Mouse (Mus musculus): ENCODE data around the gene Susd2. TPM values are rescaled to one million over a fixed set of nuclear protein-coding genes. Genes with fewer than 3 reads are reported as not detected.
A peak's percentile ranks its signal among the peaks of the same experiment; 100 is the strongest.

Susd2 gene
- polyA plus RNA-seq, 1 experiment = 0.04 TPM

DNA sequence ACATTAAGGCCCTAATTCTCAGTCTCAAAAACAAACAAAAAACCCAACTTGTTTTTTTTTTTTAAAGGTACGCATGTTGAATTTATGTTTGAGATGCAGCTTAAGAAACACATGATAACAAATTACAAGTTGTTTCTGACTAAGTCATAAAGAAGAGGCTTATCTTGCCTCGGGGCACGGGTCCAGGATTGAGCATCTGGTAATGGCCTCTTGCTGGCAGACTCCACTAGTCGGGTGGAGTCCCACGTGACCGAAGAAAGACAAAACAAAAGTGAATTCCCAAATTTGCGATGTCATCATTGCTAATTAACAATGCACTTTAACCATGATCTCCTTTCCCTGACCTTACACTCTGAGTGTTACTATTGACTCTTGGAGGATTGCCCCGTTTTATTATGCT is 47.8 kb downstream of the Susd2 start:
- no peak overlapping the region for H3ac ChIP-seq (ENCODE audit: control insufficient read depth, insufficient read length, low read depth)
- H3K79me2 ChIP-seq (ENCODE audit: control insufficient read depth, insufficient read depth) = no peaks in the 10 kb centered on the region
- no peak overlapping the region for H3K4me3 ChIP-seq (ENCODE audit: insufficient read depth, poor library complexity, severe bottlenecking)
- no peak for TF ChIP-seq MAX (IDR thresholded peaks at IDR 0.05)
- no peak for TF ChIP-seq CTCF (IDR thresholded peaks at IDR 0.05; ENCODE audit: control insufficient read depth, insufficient read depth, insufficient read length)
- TF ChIP-seq USF1 (IDR thresholded peaks at IDR 0.05; ENCODE audit: low read depth) = peak; percentile 27
- no peak for TF ChIP-seq CEBPB (IDR thresholded peaks at IDR 0.05; ENCODE audit: low read depth)
- H3K27me3 ChIP-seq (ENCODE audit: control insufficient read depth, insufficient read depth, insufficient read length) = no peaks in the 10 kb centered on the region
- no peaks in the 10 kb centered on the region for H3K36me3 ChIP-seq (ENCODE audit: control insufficient read depth, insufficient read depth)
- H3K79me3 ChIP-seq (ENCODE audit: low read depth) = no peaks in the 10 kb centered on the region

GRCm38 (mm10) chr10:75592585-75592984 is 51.2 kb downstream of the Susd2 start:
- TF ChIP-seq MYOG (IDR thresholded peaks at IDR 0.05; ENCODE audit: control insufficient read depth, extremely low read depth, insufficient read length) = no peak
- TF ChIP-seq MAX (IDR thresholded peaks at IDR 0.05) = no peak
- TF ChIP-seq USF1 (IDR thresholded peaks at IDR 0.05; ENCODE audit: low read depth) = no peak
- H3K79me3 ChIP-seq (ENCODE audit: low read depth) = no peaks in the 10 kb centered on the region
- no peak overlapping the region for H3ac ChIP-seq (ENCODE audit: control insufficient read depth, insufficient read length, low read depth)
- no peaks in the 10 kb centered on the region for H3K79me2 ChIP-seq (ENCODE audit: control insufficient read depth, insufficient read depth)
- no peak overlapping the region for H3K4me3 ChIP-seq (ENCODE audit: insufficient read depth, poor library complexity, severe bottlenecking)
- H3K27me3 ChIP-seq (ENCODE audit: control insufficient read depth, insufficient read depth, insufficient read length) = no peaks in the 10 kb centered on the region
- no peaks in the 10 kb centered on the region for H3K36me3 ChIP-seq (ENCODE audit: control insufficient read depth, insufficient read depth)

DNA sequence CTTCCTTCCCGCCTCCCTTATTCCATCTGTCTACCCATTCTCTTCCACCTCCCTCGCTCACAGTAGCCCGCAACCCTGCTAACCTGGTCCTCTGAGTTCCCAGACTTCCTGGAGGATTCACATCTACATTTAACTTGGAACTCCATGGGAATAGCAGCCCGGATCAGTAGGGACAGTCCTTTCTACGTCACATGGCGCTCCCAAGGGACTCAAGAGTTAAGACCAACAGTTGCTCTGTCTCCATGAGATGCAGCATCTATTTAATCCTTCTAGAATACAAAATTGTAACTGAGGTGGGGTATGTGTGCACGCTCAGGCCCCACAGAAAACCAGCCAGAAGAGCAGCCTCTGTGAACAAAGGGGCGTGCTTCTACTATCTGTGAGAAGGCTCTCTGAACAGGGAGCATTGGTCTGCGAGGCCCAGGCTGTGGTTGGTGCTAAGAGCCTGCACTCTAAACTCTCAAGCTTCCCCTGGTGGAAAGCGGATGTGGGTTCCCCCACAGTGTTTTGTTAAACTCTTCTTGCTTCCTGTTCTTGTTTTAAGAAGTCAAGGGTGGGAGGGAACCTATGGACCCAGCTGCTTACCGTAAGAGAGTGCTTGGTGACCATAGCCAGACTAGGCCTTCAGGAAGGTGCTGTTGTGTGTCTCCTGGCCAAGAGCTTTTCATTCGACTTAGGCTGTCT is 52.5 kb downstream of the Susd2 start:
- H3K27me3 ChIP-seq (ENCODE audit: control insufficient read depth, insufficient read depth, insufficient read length) = no peaks in the 10 kb centered on the region
- no peaks in the 10 kb centered on the region for H3K79me3 ChIP-seq (ENCODE audit: low read depth)
- TF ChIP-seq MAX (IDR thresholded peaks at IDR 0.05) (no peak), MYOD1 (IDR thresholded peaks at IDR 0.05; ENCODE audit: control insufficient read depth, insufficient read length, low read depth) (no peak), CTCF (IDR thresholded peaks at IDR 0.05; ENCODE audit: control insufficient read depth, insufficient read depth, insufficient read length) (no peak), FOSL1 (IDR thresholded peaks at IDR 0.05; ENCODE audit: insufficient read depth, low read length, poor library complexity, severe bottlenecking) (no peak), USF1 (IDR thresholded peaks at IDR 0.05; ENCODE audit: low read depth) (no peak), MYOG (IDR thresholded peaks at IDR 0.05; ENCODE audit: control insufficient read depth, extremely low read depth, insufficient read length) (no peak), CEBPB (IDR thresholded peaks at IDR 0.05; ENCODE audit: low read depth) (no peak)
- H3K36me3 ChIP-seq (ENCODE audit: control insufficient read depth, insufficient read depth) = no peaks in the 10 kb centered on the region
- no peak overlapping the region for H3ac ChIP-seq (ENCODE audit: control insufficient read depth, insufficient read length, low read depth)
- no peaks in the 10 kb centered on the region for H3K79me2 ChIP-seq (ENCODE audit: control insufficient read depth, insufficient read depth)
- no peak overlapping the region for H3K4me3 ChIP-seq (ENCODE audit: insufficient read depth, poor library complexity, severe bottlenecking)

DNA sequence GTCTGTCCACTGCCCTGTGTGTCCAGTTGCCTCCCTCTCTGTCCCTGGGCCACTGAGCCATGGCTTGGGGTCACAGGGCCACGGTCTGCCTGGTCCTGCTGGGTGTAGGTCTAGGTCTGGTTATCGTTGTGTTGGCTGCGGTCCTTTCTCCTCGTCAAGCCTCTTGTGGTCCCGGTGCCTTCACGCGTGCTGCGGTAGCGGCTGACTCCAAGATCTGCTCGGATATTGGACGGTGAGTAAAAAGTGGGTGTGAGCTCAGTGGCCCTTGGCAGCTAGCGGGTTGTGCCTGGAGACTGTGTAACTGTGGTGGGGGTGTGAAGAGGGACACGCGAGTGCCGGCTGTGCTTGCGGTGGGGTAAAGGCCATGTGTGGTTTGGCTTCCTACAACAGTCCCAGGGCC is 54.2 kb downstream of the Susd2 start:
- TF ChIP-seq FOSL1 (IDR thresholded peaks at IDR 0.05; ENCODE audit: insufficient read depth, low read length, poor library complexity, severe bottlenecking) = no peak
- TF ChIP-seq CEBPB (IDR thresholded peaks at IDR 0.05; ENCODE audit: low read depth) = no peak
- no peak for TF ChIP-seq MYOG (IDR thresholded peaks at IDR 0.05; ENCODE audit: control insufficient read depth, extremely low read depth, insufficient read length)
- no peak for TF ChIP-seq CTCF (IDR thresholded peaks at IDR 0.05; ENCODE audit: control insufficient read depth, insufficient read depth, insufficient read length)
- TF ChIP-seq USF1 (IDR thresholded peaks at IDR 0.05; ENCODE audit: low read depth) = no peak
- no peak for TF ChIP-seq MAX (IDR thresholded peaks at IDR 0.05)
- no peak for TF ChIP-seq MYOD1 (IDR thresholded peaks at IDR 0.05; ENCODE audit: control insufficient read depth, insufficient read length, low read depth)
- Histone ChIP-seq H3K79me3 (ENCODE audit: low read depth) (no peaks in the 10 kb centered on the region), H3K36me3 (ENCODE audit: control insufficient read depth, insufficient read depth) (no peaks in the 10 kb centered on the region), H3K4me3 (ENCODE audit: insufficient read depth, poor library complexity, severe bottlenecking) (no peak overlapping the region), H3ac (ENCODE audit: control insufficient read depth, insufficient read length, low read depth) (no peak overlapping the region), H3K79me2 (ENCODE audit: control insufficient read depth, insufficient read depth) (no peaks in the 10 kb centered on the region), H3K27me3 (ENCODE audit: control insufficient read depth, insufficient read depth, insufficient read length) (peaks cover 10% of the 10 kb centered on the region)

DNA sequence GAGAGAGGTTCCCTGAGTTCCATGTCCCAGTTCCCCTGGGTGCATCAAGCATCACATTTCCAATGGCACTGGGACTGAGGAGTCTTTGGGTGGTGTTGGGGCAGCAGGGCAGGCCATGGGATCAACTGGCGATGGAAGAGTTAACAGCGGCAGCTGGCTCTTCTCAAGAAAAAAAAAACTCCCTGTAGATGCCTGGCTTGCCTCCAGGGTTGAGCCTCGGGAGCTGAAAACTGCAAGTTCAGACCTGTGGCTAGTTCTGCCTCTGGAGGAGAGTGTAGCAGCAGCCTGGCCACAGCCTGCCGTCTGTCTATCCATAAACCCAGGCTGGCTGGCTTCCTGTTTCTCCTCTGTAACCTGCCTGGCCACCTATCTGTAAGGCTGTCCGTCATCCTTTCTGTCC is 54.7 kb downstream of the Susd2 start, which contains the start of gene Ggt5:
Gene Ggt5 (plus strand): TSS at position 212 of the 400 bp plus-strand sequence.
- Histone ChIP-seq H3K79me2 (ENCODE audit: control insufficient read depth, insufficient read depth) (no peaks in the 10 kb centered on the region), H3K36me3 (ENCODE audit: control insufficient read depth, insufficient read depth) (no peaks in the 10 kb centered on the region), H3K27me3 (ENCODE audit: control insufficient read depth, insufficient read depth, insufficient read length) (peaks cover 10% of the 10 kb centered on the region), H3K79me3 (ENCODE audit: low read depth) (no peaks in the 10 kb centered on the region), H3K4me3 (ENCODE audit: insufficient read depth, poor library complexity, severe bottlenecking) (no peak within 1 kb of the TSS), H3ac (ENCODE audit: control insufficient read depth, insufficient read length, low read depth) (no peak within 1 kb of the TSS)
- no peak for TF ChIP-seq MAX (IDR thresholded peaks at IDR 0.05)
- no peak for TF ChIP-seq FOSL1 (IDR thresholded peaks at IDR 0.05; ENCODE audit: insufficient read depth, low read length, poor library complexity, severe bottlenecking)
- TF ChIP-seq CEBPB (IDR thresholded peaks at IDR 0.05; ENCODE audit: low read depth) = no peak
- no peak for TF ChIP-seq MYOG (IDR thresholded peaks at IDR 0.05; ENCODE audit: control insufficient read depth, extremely low read depth, insufficient read length)
- TF ChIP-seq CTCF (IDR thresholded peaks at IDR 0.05; ENCODE audit: control insufficient read depth, insufficient read depth, insufficient read length) = no peak
- no peak for TF ChIP-seq MYOD1 (IDR thresholded peaks at IDR 0.05; ENCODE audit: control insufficient read depth, insufficient read length, low read depth)
- TF ChIP-seq USF1 (IDR thresholded peaks at IDR 0.05; ENCODE audit: low read depth) = no peak

- no peaks in the 10 kb centered on the region for H3K79me2 ChIP-seq (ENCODE audit: control insufficient read depth, insufficient read depth)
- H3ac ChIP-seq (ENCODE audit: control insufficient read depth, insufficient read length, low read depth) = no peak overlapping the region
- TF ChIP-seq MAX (IDR thresholded peaks at IDR 0.05) (no peak), MYOG (IDR thresholded peaks at IDR 0.05; ENCODE audit: control insufficient read depth, extremely low read depth, insufficient read length) (no peak), USF1 (IDR thresholded peaks at IDR 0.05; ENCODE audit: low read depth) (no peak), CEBPB (IDR thresholded peaks at IDR 0.05; ENCODE audit: low read depth) (no peak), CTCF (IDR thresholded peaks at IDR 0.05; ENCODE audit: control insufficient read depth, insufficient read depth, insufficient read length) (no peak), MYOD1 (IDR thresholded peaks at IDR 0.05; ENCODE audit: control insufficient read depth, insufficient read length, low read depth) (no peak), FOSL1 (IDR thresholded peaks at IDR 0.05; ENCODE audit: insufficient read depth, low read length, poor library complexity, severe bottlenecking) (no peak)
- H3K4me3 ChIP-seq (ENCODE audit: insufficient read depth, poor library complexity, severe bottlenecking) = no peak overlapping the region
- H3K79me3 ChIP-seq (ENCODE audit: low read depth) = no peaks in the 10 kb centered on the region
- H3K27me3 ChIP-seq (ENCODE audit: control insufficient read depth, insufficient read depth, insufficient read length) = peaks cover 16% of the 10 kb centered on the region
- no peaks in the 10 kb centered on the region for H3K36me3 ChIP-seq (ENCODE audit: control insufficient read depth, insufficient read depth)
Observed at GRCm38 (mm10) chr10:75588336-75588735, 55.5 kb downstream of the Susd2 start.
